Mouse (Mus musculus): ENCODE data around the gene Ubap1.

Gene Ubap1

GRCm38 (mm10) chr4:41348584-41349198 lies at the start of gene Ubap1:
Ubap1 (plus strand) TSS chr4:41348996.
- DNase-seq (ENCODE audit: low read depth): peak; percentile 94

GRCm38 (mm10) chr4:41303671-41304070 lies 45.1 kb upstream of the Ubap1 start:
- no peak for DNase-seq (ENCODE audit: low read depth)

GRCm38 (mm10) chr4:41304302-41304701 lies 44.5 kb upstream of the Ubap1 start:
- peak; percentile 79 for DNase-seq (ENCODE audit: low read depth)

GRCm38 (mm10) chr4:41307406-41307805 lies 41.4 kb upstream of the Ubap1 start:
- no peak for DNase-seq (ENCODE audit: low read depth)

GRCm38 (mm10) chr4:41310567-41311563 lies 37.9 kb upstream of the Ubap1 start:
- peak; percentile 65 for DNase-seq (ENCODE audit: low read depth)

GRCm38 (mm10) chr4:41313722-41314121 lies 35.1 kb upstream of the Ubap1 start:
- no peak for DNase-seq (ENCODE audit: low read depth)

- DNase-seq (ENCODE audit: low read depth): peak; percentile 98
Measured at GRCm38 (mm10) chr4:41314141-41315129, 34.4 kb upstream of the Ubap1 start, which contains the start of gene Dcaf12. Dcaf12 (minus strand) TSS chr4:41314889.

- no peak for DNase-seq (ENCODE audit: low read depth)
Measured at GRCm38 (mm10) chr4:41315173-41315572, 33.6 kb upstream of the Ubap1 start.

GRCm38 (mm10) chr4:41318267-41318666 lies 30.5 kb upstream of the Ubap1 start:
- DNase-seq (ENCODE audit: low read depth): no peak

GRCm38 (mm10) chr4:41320971-41321370 lies 27.8 kb upstream of the Ubap1 start:
- no peak for DNase-seq (ENCODE audit: low read depth)

GRCm38 (mm10) chr4:41326876-41327275 lies 21.9 kb upstream of the Ubap1 start:
- DNase-seq (ENCODE audit: low read depth): peak; percentile 85

- DNase-seq (ENCODE audit: low read depth): no peak
Measured at GRCm38 (mm10) chr4:41329481-41329880, 19.3 kb upstream of the Ubap1 start.

GRCm38 (mm10) chr4:41331085-41331484 lies 17.7 kb upstream of the Ubap1 start:
- peak; percentile 95 for DNase-seq (ENCODE audit: low read depth)

GRCm38 (mm10) chr4:41331698-41332421 lies 16.9 kb upstream of the Ubap1 start:
- no peak for DNase-seq (ENCODE audit: low read depth)

GRCm38 (mm10) chr4:41336546-41336945 lies 12.2 kb upstream of the Ubap1 start:
- DNase-seq (ENCODE audit: low read depth): no peak

- no peak for DNase-seq (ENCODE audit: low read depth)
Measured at GRCm38 (mm10) chr4:41340912-41341550, 7.8 kb upstream of the Ubap1 start.

- DNase-seq (ENCODE audit: low read depth): no peak
Measured at GRCm38 (mm10) chr4:41346011-41346410, 2.8 kb upstream of the Ubap1 start.

GRCm38 (mm10) chr4:41347839-41348238 lies 957 bp upstream of the Ubap1 start:
- DNase-seq (ENCODE audit: low read depth): peak; percentile 73

GRCm38 (mm10) chr4:41349199-41349591 lies 399 bp downstream of the Ubap1 start:
- DNase-seq (ENCODE audit: low read depth): no peak

- no peak for DNase-seq (ENCODE audit: low read depth)
Measured at GRCm38 (mm10) chr4:41352758-41353157, 4.0 kb downstream of the Ubap1 start.

- peak; percentile 66 for DNase-seq (ENCODE audit: low read depth)
Measured at GRCm38 (mm10) chr4:41353265-41353664, 4.5 kb downstream of the Ubap1 start.

Data from 416B (cell line).